Mouse (Mus musculus) neural tube, embryonic 12.5 days (tissue): ENCODE results near the gene Gm39566. TPM values are rescaled to one million over a fixed set of nuclear protein-coding genes. Genes with fewer than 3 reads are reported as not detected.
"Not testable (repeated sequence)": the region's sequence is repeated elsewhere in the genome, so short reads cannot be mapped to it uniquely, and the experiment has no call there.

Experiments
- ATAC-seq: fragments of 200-750 bp; cut with Nextera tagmentation; 2 replicates; pipeline ENCODE4 v1.8.0; 2017; ENCODE audit warnings: low read depth, mild to moderate bottlenecking, moderate TSS enrichment, moderate library complexity; ENCODE audit not compliant: low FRiP score
- H3K27ac ChIP-seq: fragments of 300-500 bp; sonication (generic); 2 replicates; pipeline ENCODE4 v1.5.1; 2016
- H3K27me3 ChIP-seq: fragments of 300-500 bp; sonication (generic); replicated peaks from 2 replicates; pipeline ENCODE4 v1.6.1; 2016; ENCODE audit warnings: mild to moderate bottlenecking
- H3K36me3 ChIP-seq: fragments of 300-500 bp; sonication (generic); 2 replicates; pipeline ENCODE4 v1.6.1; 2016; ENCODE audit warnings: mild to moderate bottlenecking
- H3K4me1 ChIP-seq: fragments of 300-500 bp; sonication (generic); 2 replicates; pipeline ENCODE4 v1.6.1; 2016
- H3K4me2 ChIP-seq: fragments of 300-500 bp; sonication (generic); replicated peaks from 2 replicates; pipeline ENCODE4 v1.6.1; 2016; ENCODE audit warnings: mild to moderate bottlenecking
- H3K4me3 ChIP-seq: fragments of 300-500 bp; sonication (generic); 2 replicates; pipeline ENCODE4 v1.5.1; 2016
- H3K9ac ChIP-seq: fragments of 300-500 bp; sonication (generic); 2 replicates; pipeline ENCODE4 v1.6.1; 2016; ENCODE audit warnings: mild to moderate bottlenecking
- H3K9me3 ChIP-seq: fragments of 300-500 bp; sonication (generic); 2 replicates; pipeline ENCODE4 v1.6.1; 2016; ENCODE audit warnings: mild to moderate bottlenecking
- WGBS: fragments of 180-500 bp; shearing (Covaris S2); methylation state at CpG from one replicate; pipeline ENCODE4 v1.1.7; 2016; 5-methylcytosine and 5-hydroxymethylcytosine counted together
- polyA plus RNA-seq: library from polyadenylated mRNA; unstranded; fragments of >200 nt; fragmentation: Nextera tagmentation; extraction: Ambion mirVana; gene quantifications from 2 replicates; pipeline ENCODE4 v1.2.1, GENCODE M21; 2016

Gene Gm39566
- polyA plus RNA-seq, result not detected in 2 replicates

GRCm38 (mm10) chr11:69815155-69815554, at the start of gene Gm39566:
TSS of gene Gm39566 (minus strand) at chr11:69815298.
- no peaks in the 10 kb centered on the region for H3K4me1 ChIP-seq
- H3K9me3 ChIP-seq, result peaks cover 12% of the 10 kb centered on the region; the same call in 1 of the 2 replicates
- WGBS, result 63% methylated on average over 10 of the region's 10 CpGs
- H3K27me3 ChIP-seq, result no peaks in the 10 kb centered on the region
- no peak within 1 kb of the TSS for H3K27ac ChIP-seq
- H3K4me2 ChIP-seq, result no peak within 1 kb of the TSS
- no peaks in the 10 kb centered on the region for H3K36me3 ChIP-seq
- ATAC-seq, result no peak
- H3K4me3 ChIP-seq, result no peak within 1 kb of the TSS
- H3K9ac ChIP-seq, result no peak within 1 kb of the TSS

- Histone ChIP-seq H3K36me3 (no peaks in the 10 kb centered on the region), H3K4me2 (no peak overlapping the region), H3K27ac (no peak overlapping the region), H3K27me3 (peaks cover 6% of the 10 kb centered on the region; the same call in 1 of the 2 replicates), H3K4me1 (no peaks in the 10 kb centered on the region), H3K9me3 (no peaks in the 10 kb centered on the region), H3K4me3 (no peak overlapping the region), H3K9ac (no peak overlapping the region)
- no peak for ATAC-seq
- 54% methylated on average over 8 of the region's 8 CpGs for WGBS
These were observed 49.2 kb upstream of the Gm39566 start for GRCm38 (mm10) chr11:69864138-69864860.

GRCm38 (mm10) chr11:69863729-69864128, 48.6 kb upstream of the Gm39566 start:
- H3K27me3 ChIP-seq, result peaks cover 12% of the 10 kb centered on the region
- not testable (repeated sequence) for H3K36me3 ChIP-seq, H3K4me1 ChIP-seq, H3K9me3 ChIP-seq, H3K4me3 ChIP-seq, H3K27ac ChIP-seq, H3K4me2 ChIP-seq, ATAC-seq, H3K9ac ChIP-seq
- 81% methylated on average over 3 of the region's 3 CpGs for WGBS

- no peak within 1 kb of the TSS for H3K4me2 ChIP-seq
- no peak within 1 kb of the TSS for H3K9ac ChIP-seq
- no peak within 1 kb of the TSS for H3K4me3 ChIP-seq
- no peaks in the 10 kb centered on the region for H3K9me3 ChIP-seq
- WGBS, result 19% methylated on average over 30 of the region's 30 CpGs
- peaks cover 2% of the 10 kb centered on the region for H3K4me1 ChIP-seq
- peaks cover 24% of the 10 kb centered on the region for H3K27me3 ChIP-seq
- no peaks in the 10 kb centered on the region for H3K36me3 ChIP-seq
- no peak within 1 kb of the TSS for H3K27ac ChIP-seq
- ATAC-seq, result no peak
These were observed 43.3 kb upstream of the Gm39566 start, which contains the start of gene Tnk1 for GRCm38 (mm10) chr11:69858113-69858998. TSS of gene Tnk1 (minus strand) at chr11:69858730.

GRCm38 (mm10) chr11:69855347-69855746, 40.2 kb upstream of the Gm39566 start:
- WGBS, result 25% methylated on average over 16 of the region's 16 CpGs
- Histone ChIP-seq H3K4me1 (peaks cover 8% of the 10 kb centered on the region), H3K9me3 (no peaks in the 10 kb centered on the region), H3K36me3 (peaks cover 20% of the 10 kb centered on the region), H3K27ac (no peak overlapping the region), H3K9ac (no peak overlapping the region), H3K4me3 (no peak overlapping the region), H3K4me2 (0 out of 2 replicates have a peak overlapping the region, but pooled peaks have one; percentile 16), H3K27me3 (peaks cover 24% of the 10 kb centered on the region)
- no peak; the same call in 1 of the 2 replicates for ATAC-seq

- Histone ChIP-seq H3K9me3 (no peaks in the 10 kb centered on the region), H3K27me3 (peaks cover 21% of the 10 kb centered on the region), H3K4me1 (peaks cover 8% of the 10 kb centered on the region), H3K36me3 (peaks cover 27% of the 10 kb centered on the region), H3K4me2 (no peak overlapping the region), H3K27ac (no peak overlapping the region), H3K9ac (no peak overlapping the region), H3K4me3 (no peak overlapping the region)
- no peak for ATAC-seq
- 86% methylated on average over 10 of the region's 10 CpGs for WGBS
These were observed 39.6 kb upstream of the Gm39566 start for GRCm38 (mm10) chr11:69854680-69855079.

GRCm38 (mm10) chr11:69853994-69854393, 38.9 kb upstream of the Gm39566 start:
- H3K4me2 ChIP-seq, result no peak overlapping the region
- H3K4me3 ChIP-seq, result no peak overlapping the region
- peaks cover 33% of the 10 kb centered on the region for H3K36me3 ChIP-seq
- WGBS, result 68% methylated on average over 7 of the region's 7 CpGs
- no peak for ATAC-seq
- H3K4me1 ChIP-seq, result peaks cover 8% of the 10 kb centered on the region
- no peak overlapping the region for H3K9ac ChIP-seq
- H3K9me3 ChIP-seq, result no peaks in the 10 kb centered on the region
- no peak overlapping the region for H3K27ac ChIP-seq
- H3K27me3 ChIP-seq, result peaks cover 15% of the 10 kb centered on the region

GRCm38 (mm10) chr11:69850754-69851153, 35.7 kb upstream of the Gm39566 start:
- no peaks in the 10 kb centered on the region for H3K27me3 ChIP-seq
- H3K36me3 ChIP-seq, result peaks cover 38% of the 10 kb centered on the region
- no peak overlapping the region for H3K4me2 ChIP-seq
- no peak for ATAC-seq
- WGBS, result 81% methylated on average over 8 of the region's 8 CpGs
- H3K9ac ChIP-seq, result no peak overlapping the region
- H3K27ac ChIP-seq, result no peak overlapping the region
- H3K9me3 ChIP-seq, result no peaks in the 10 kb centered on the region
- peaks cover 24% of the 10 kb centered on the region for H3K4me1 ChIP-seq
- no peak overlapping the region for H3K4me3 ChIP-seq

GRCm38 (mm10) chr11:69849884-69850283, 34.8 kb upstream of the Gm39566 start:
- Histone ChIP-seq H3K9ac (no peak overlapping the region), H3K4me2 (no peak overlapping the region), H3K27ac (no peak overlapping the region), H3K9me3 (no peaks in the 10 kb centered on the region), H3K4me3 (no peak overlapping the region), H3K36me3 (peaks cover 38% of the 10 kb centered on the region), H3K4me1 (peaks cover 31% of the 10 kb centered on the region), H3K27me3 (no peaks in the 10 kb centered on the region)
- ATAC-seq, result no peak
- 95% methylated on average over 15 of the region's 15 CpGs for WGBS

- WGBS, result 93% methylated on average over 9 of the region's 9 CpGs
- Histone ChIP-seq H3K36me3 (peaks cover 38% of the 10 kb centered on the region), H3K9me3 (no peaks in the 10 kb centered on the region), H3K9ac (no peak overlapping the region), H3K4me2 (no peak overlapping the region), H3K4me3 (no peak overlapping the region), H3K4me1 (peaks cover 31% of the 10 kb centered on the region), H3K27me3 (no peaks in the 10 kb centered on the region), H3K27ac (no peak overlapping the region)
- ATAC-seq, result no peak
These were observed 34.0 kb upstream of the Gm39566 start for GRCm38 (mm10) chr11:69849128-69849527.

GRCm38 (mm10) chr11:69848021-69848420, 32.9 kb upstream of the Gm39566 start:
- no peak for ATAC-seq
- no peaks in the 10 kb centered on the region for H3K27me3 ChIP-seq
- no peak overlapping the region; the same call in 1 of the 2 replicates for H3K9ac ChIP-seq
- H3K9me3 ChIP-seq, result no peaks in the 10 kb centered on the region
- H3K27ac ChIP-seq, result no peak overlapping the region
- peaks cover 26% of the 10 kb centered on the region for H3K4me1 ChIP-seq
- WGBS, result 96% methylated on average over 6 of the region's 6 CpGs
- peak overlapping the region; percentile 65; the same call in 1 of the 2 replicates for H3K4me3 ChIP-seq
- H3K36me3 ChIP-seq, result peaks cover 38% of the 10 kb centered on the region
- peak overlapping the region; percentile 74 for H3K4me2 ChIP-seq
